Mouse (Mus musculus): Measurements from ENCODE around the gene Slc47a2. TPM values are rescaled to one million over a fixed set of nuclear protein-coding genes. Genes with fewer than 3 reads are reported as not detected.

Gene Slc47a2
- polyA plus RNA-seq, 1 experiment from 2014 or later: not detected

- DNase-seq (ENCODE audit: low spot score) (no peak), ATAC-seq (replicated peaks; ENCODE audit: low FRiP score, low TSS enrichment, low read depth) (no peak)
- Histone ChIP-seq H3K9ac (ENCODE audit: low read length) (no peak overlapping the region), H3K4me2 (ENCODE audit: low read length) (no peak overlapping the region), H3K4me3 (ENCODE audit: low read depth, low read length) (no peak overlapping the region), H3K27ac (ENCODE audit: low read depth) (no peak overlapping the region), H3K4me1 (replicated peaks; ENCODE audit: control insufficient read depth, insufficient read depth, low read length) (no peaks in the 10 kb centered on the region), H3K9me3 (ENCODE audit: control insufficient read depth, low read length) (no peaks in the 10 kb centered on the region), H3K27me3 (replicated peaks; ENCODE audit: control insufficient read depth, insufficient read depth, low read length) (no peaks in the 10 kb centered on the region), H3K36me3 (ENCODE audit: control insufficient read depth, insufficient read depth, low read length) (peaks cover 6% of the 10 kb centered on the region; the same call in 1 of the 2 replicates)
- 80% methylated on average over 6 of the region's 6 CpGs for WGBS
Observed at GRCm38 (mm10) chr11:61268626-61269349, 73.9 kb downstream of the Slc47a2 start.

- Histone ChIP-seq H3K4me2 (ENCODE audit: low read length) (peak within 1 kb of the TSS; percentile 67), H3K27ac (ENCODE audit: low read depth) (peak within 1 kb of the TSS; percentile 98), H3K27me3 (replicated peaks; ENCODE audit: control insufficient read depth, insufficient read depth, low read length) (no peaks in the 10 kb centered on the region), H3K4me1 (replicated peaks; ENCODE audit: control insufficient read depth, insufficient read depth, low read length) (no peaks in the 10 kb centered on the region), H3K36me3 (ENCODE audit: control insufficient read depth, insufficient read depth, low read length) (peaks cover 24% of the 10 kb centered on the region), H3K4me3 (ENCODE audit: low read depth, low read length) (peak within 1 kb of the TSS; percentile 52), H3K9me3 (ENCODE audit: control insufficient read depth, low read length) (no peaks in the 10 kb centered on the region), H3K9ac (ENCODE audit: low read length) (peak within 1 kb of the TSS; percentile 75)
- DNase-seq (ENCODE audit: low spot score) (peak; percentile 96), ATAC-seq (replicated peaks; ENCODE audit: low FRiP score, low TSS enrichment, low read depth) (peak; percentile 100)
- WGBS: under 1% methylated on average over 57 of the region's 58 CpGs
Observed at GRCm38 (mm10) chr11:61266551-61267533, 75.8 kb downstream of the Slc47a2 start, which contains the start of gene Aldh3a2. TSS of gene Aldh3a2 (minus strand) at chr11:61267464.

GRCm38 (mm10) chr11:61263841-61264240, 78.8 kb downstream of the Slc47a2 start:
- 79% methylated on average over 1 of the region's 1 CpGs for WGBS
- no peak overlapping the region for H3K9ac ChIP-seq (ENCODE audit: low read length)
- no peak for ATAC-seq (replicated peaks; ENCODE audit: low FRiP score, low TSS enrichment, low read depth)
- DNase-seq (ENCODE audit: low spot score): no peak
- H3K4me1 ChIP-seq (replicated peaks; ENCODE audit: control insufficient read depth, insufficient read depth, low read length): no peaks in the 10 kb centered on the region
- H3K27ac ChIP-seq (ENCODE audit: low read depth): no peak overlapping the region
- H3K9me3 ChIP-seq (ENCODE audit: control insufficient read depth, low read length): no peaks in the 10 kb centered on the region
- H3K36me3 ChIP-seq (ENCODE audit: control insufficient read depth, insufficient read depth, low read length): peaks cover 46% of the 10 kb centered on the region
- H3K27me3 ChIP-seq (replicated peaks; ENCODE audit: control insufficient read depth, insufficient read depth, low read length): no peaks in the 10 kb centered on the region
- H3K4me3 ChIP-seq (ENCODE audit: low read depth, low read length): no peak overlapping the region
- H3K4me2 ChIP-seq (ENCODE audit: low read length): no peak overlapping the region

GRCm38 (mm10) chr11:61262516-61262915, 80.1 kb downstream of the Slc47a2 start:
- H3K9ac ChIP-seq (ENCODE audit: low read length): no peak overlapping the region
- peaks cover 57% of the 10 kb centered on the region for H3K36me3 ChIP-seq (ENCODE audit: control insufficient read depth, insufficient read depth, low read length)
- H3K4me3 ChIP-seq (ENCODE audit: low read depth, low read length): no peak overlapping the region
- WGBS: 96% methylated on average over 14 of the region's 14 CpGs
- H3K4me2 ChIP-seq (ENCODE audit: low read length): no peak overlapping the region
- no peak for DNase-seq (ENCODE audit: low spot score)
- no peak for ATAC-seq (replicated peaks; ENCODE audit: low FRiP score, low TSS enrichment, low read depth)
- no peaks in the 10 kb centered on the region for H3K27me3 ChIP-seq (replicated peaks; ENCODE audit: control insufficient read depth, insufficient read depth, low read length)
- H3K27ac ChIP-seq (ENCODE audit: low read depth): no peak overlapping the region
- H3K9me3 ChIP-seq (ENCODE audit: control insufficient read depth, low read length): no peaks in the 10 kb centered on the region
- H3K4me1 ChIP-seq (replicated peaks; ENCODE audit: control insufficient read depth, insufficient read depth, low read length): no peaks in the 10 kb centered on the region

- ATAC-seq (replicated peaks; ENCODE audit: low FRiP score, low TSS enrichment, low read depth) (no peak), DNase-seq (ENCODE audit: low spot score) (no peak)
- H3K36me3 ChIP-seq (ENCODE audit: control insufficient read depth, insufficient read depth, low read length): peaks cover 81% of the 10 kb centered on the region
- H3K27me3 ChIP-seq (replicated peaks; ENCODE audit: control insufficient read depth, insufficient read depth, low read length): no peaks in the 10 kb centered on the region
- H3K27ac ChIP-seq (ENCODE audit: low read depth): no peak overlapping the region
- H3K9me3 ChIP-seq (ENCODE audit: control insufficient read depth, low read length): no peaks in the 10 kb centered on the region
- H3K4me3 ChIP-seq (ENCODE audit: low read depth, low read length): no peak overlapping the region
- no peaks in the 10 kb centered on the region for H3K4me1 ChIP-seq (replicated peaks; ENCODE audit: control insufficient read depth, insufficient read depth, low read length)
- 97% methylated on average over 6 of the region's 6 CpGs for WGBS
- H3K4me2 ChIP-seq (ENCODE audit: low read length): no peak overlapping the region
- H3K9ac ChIP-seq (ENCODE audit: low read length): no peak overlapping the region
Observed at GRCm38 (mm10) chr11:61259106-61259505, 83.6 kb downstream of the Slc47a2 start.

GRCm38 (mm10) chr11:61252807-61253206, 89.9 kb downstream of the Slc47a2 start:
- Histone ChIP-seq H3K4me2 (ENCODE audit: low read length) (no peak overlapping the region), H3K27me3 (replicated peaks; ENCODE audit: control insufficient read depth, insufficient read depth, low read length) (no peaks in the 10 kb centered on the region), H3K9ac (ENCODE audit: low read length) (no peak overlapping the region), H3K4me1 (replicated peaks; ENCODE audit: control insufficient read depth, insufficient read depth, low read length) (no peaks in the 10 kb centered on the region), H3K36me3 (ENCODE audit: control insufficient read depth, insufficient read depth, low read length) (peaks cover 73% of the 10 kb centered on the region), H3K4me3 (ENCODE audit: low read depth, low read length) (no peak overlapping the region), H3K27ac (ENCODE audit: low read depth) (no peak overlapping the region), H3K9me3 (ENCODE audit: control insufficient read depth, low read length) (no peaks in the 10 kb centered on the region)
- ATAC-seq (replicated peaks; ENCODE audit: low FRiP score, low TSS enrichment, low read depth) (no peak), DNase-seq (ENCODE audit: low spot score) (no peak)
- 92% methylated on average over 12 of the region's 12 CpGs for WGBS

- Histone ChIP-seq H3K36me3 (ENCODE audit: control insufficient read depth, insufficient read depth, low read length) (peaks cover 67% of the 10 kb centered on the region), H3K4me3 (ENCODE audit: low read depth, low read length) (no peak overlapping the region), H3K27ac (ENCODE audit: low read depth) (no peak overlapping the region), H3K27me3 (replicated peaks; ENCODE audit: control insufficient read depth, insufficient read depth, low read length) (no peaks in the 10 kb centered on the region), H3K4me2 (ENCODE audit: low read length) (no peak overlapping the region), H3K4me1 (replicated peaks; ENCODE audit: control insufficient read depth, insufficient read depth, low read length) (no peaks in the 10 kb centered on the region), H3K9ac (ENCODE audit: low read length) (no peak overlapping the region), H3K9me3 (ENCODE audit: control insufficient read depth, low read length) (no peaks in the 10 kb centered on the region)
- WGBS: 80% methylated on average over 10 of the region's 10 CpGs
- ATAC-seq (replicated peaks; ENCODE audit: low FRiP score, low TSS enrichment, low read depth) (no peak), DNase-seq (ENCODE audit: low spot score) (no peak)
Observed at GRCm38 (mm10) chr11:61251741-61252140, 90.9 kb downstream of the Slc47a2 start.
